Mouse (Mus musculus): Measurements from ENCODE around the gene Troap. TPM values are rescaled to one million over a fixed set of nuclear protein-coding genes. Genes with fewer than 3 reads are reported as not detected.
A peak's percentile ranks its signal among the peaks of the same experiment; 100 is the strongest.

Gene Troap
- polyA plus RNA-seq, 1 experiment from 2014 or later = 8.4 TPM

DNA sequence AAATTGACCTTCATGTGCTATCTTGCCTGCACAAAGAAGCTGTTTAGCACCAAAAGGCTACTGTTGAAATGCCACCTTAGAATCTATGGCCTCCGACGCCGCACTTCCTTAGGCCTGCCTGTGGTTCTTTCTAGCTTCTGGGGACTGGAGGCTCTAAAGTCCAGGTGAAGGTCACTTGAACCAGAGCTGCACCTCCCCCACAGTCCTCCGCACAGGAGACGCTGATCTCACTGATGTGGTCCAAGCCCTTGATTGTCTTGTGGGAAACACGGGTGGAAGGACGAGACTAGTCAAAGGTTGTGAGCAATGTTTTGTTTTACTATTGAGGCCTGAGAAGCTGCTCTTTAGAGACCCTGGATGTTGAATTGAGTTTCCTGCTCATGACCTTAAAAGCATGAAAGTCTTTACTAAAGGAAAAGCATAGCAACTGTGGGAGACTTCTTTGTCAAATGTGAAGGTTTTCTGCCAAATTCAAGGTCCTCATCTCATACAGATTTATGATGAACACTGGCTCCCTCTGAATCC lies 41.6 kb upstream of the Troap start:
- Histone ChIP-seq H3K36me3 (no peaks in the 10 kb centered on the region), H3K9ac (no peak overlapping the region)
- WGBS = 80% methylated on average over 7 of the region's 7 CpGs

DNA sequence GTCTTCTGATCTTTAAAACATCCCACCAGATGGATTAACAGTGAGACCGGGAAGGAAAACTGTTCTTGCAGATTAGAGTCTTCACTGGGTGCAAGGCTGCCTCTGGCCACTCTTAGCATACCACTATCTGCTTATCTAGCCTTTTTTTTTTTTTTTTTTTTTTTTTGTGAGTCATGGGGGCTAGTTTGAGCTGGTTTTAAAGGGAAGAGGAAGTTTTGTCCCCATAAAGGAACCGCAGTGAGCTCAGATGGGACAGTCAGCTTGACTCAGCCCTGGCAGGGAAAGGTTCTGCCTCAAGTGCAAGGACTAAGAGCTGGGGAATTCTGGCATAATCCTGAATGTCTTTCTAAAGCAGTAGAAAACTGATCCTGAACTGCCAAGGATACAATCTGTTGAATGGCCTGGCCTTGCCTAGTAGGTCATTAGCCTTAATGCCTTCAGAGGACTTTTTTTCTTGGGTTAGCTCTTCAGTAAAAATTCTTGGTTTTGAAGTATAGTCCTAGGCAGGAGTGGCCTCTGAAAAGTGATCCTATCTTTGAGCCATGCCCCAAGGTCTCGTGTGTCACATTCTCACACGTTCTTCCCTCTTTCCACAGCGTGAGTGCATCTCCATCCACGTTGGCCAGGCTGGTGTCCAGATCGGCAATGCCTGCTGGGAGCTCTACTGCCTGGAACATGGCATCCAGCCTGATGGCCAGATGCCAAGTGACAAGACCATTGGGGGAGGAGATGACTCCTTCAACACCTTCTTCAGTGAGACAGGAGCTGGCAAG lies 40.7 kb upstream of the Troap start:
- Histone ChIP-seq H3K9me3 (no peaks in the 10 kb centered on the region), H3K4me2 (no peak overlapping the region), H3K9ac (no peak overlapping the region), H3K36me3 (no peaks in the 10 kb centered on the region), H3K4me3 (no peak overlapping the region), H3K4me1 (replicated peaks) (peaks cover 27% of the 10 kb centered on the region), H3K27ac (no peak overlapping the region), H3K27me3 (peaks cover 24% of the 10 kb centered on the region)
- ATAC-seq (ENCODE audit: low FRiP score) = no peak
- 87% methylated on average over 7 of the region's 7 CpGs for WGBS

More for the DNA sequence above, 41.6 kb upstream of the Troap start:
- no peak for ATAC-seq (ENCODE audit: low FRiP score)
- Histone ChIP-seq H3K4me1 (replicated peaks) (peaks cover 27% of the 10 kb centered on the region), H3K27me3 (peaks cover 27% of the 10 kb centered on the region), H3K4me2 (0 out of 2 replicates have a peak overlapping the region, but pooled peaks have one; percentile 21), H3K27ac (no peak overlapping the region), H3K4me3 (no peak overlapping the region), H3K9me3 (no peaks in the 10 kb centered on the region)

DNA sequence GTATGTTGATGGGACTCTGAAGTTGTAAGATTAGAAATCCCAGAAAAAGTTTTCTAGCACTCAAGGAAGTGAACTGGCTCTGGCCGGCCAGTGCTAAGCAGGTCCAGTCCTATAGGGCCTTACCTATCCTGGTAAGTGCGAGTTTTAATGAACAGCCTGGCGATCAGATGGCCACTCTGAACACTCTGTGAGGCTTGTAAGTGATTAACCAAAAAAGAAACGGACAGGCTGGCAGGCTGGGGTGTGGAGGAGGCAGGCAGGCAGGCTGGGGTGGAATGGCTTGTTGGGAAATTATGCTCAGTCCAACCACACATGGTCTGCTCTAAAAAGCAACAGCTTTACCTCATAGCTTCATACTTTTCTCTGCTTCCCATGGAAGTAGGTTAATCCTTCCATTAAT lies 38.9 kb upstream of the Troap start:
- no peaks in the 10 kb centered on the region for H3K9me3 ChIP-seq
- peaks cover 13% of the 10 kb centered on the region for H3K4me1 ChIP-seq (replicated peaks)
- ATAC-seq (ENCODE audit: low FRiP score) = no peak
- 85% methylated on average over 4 of the region's 4 CpGs for WGBS
- H3K4me3 ChIP-seq = no peak overlapping the region
- H3K27ac ChIP-seq = no peak overlapping the region
- peaks cover 9% of the 10 kb centered on the region for H3K27me3 ChIP-seq
- H3K4me2 ChIP-seq = no peak overlapping the region
- H3K36me3 ChIP-seq = no peaks in the 10 kb centered on the region
- H3K9ac ChIP-seq = no peak overlapping the region

DNA sequence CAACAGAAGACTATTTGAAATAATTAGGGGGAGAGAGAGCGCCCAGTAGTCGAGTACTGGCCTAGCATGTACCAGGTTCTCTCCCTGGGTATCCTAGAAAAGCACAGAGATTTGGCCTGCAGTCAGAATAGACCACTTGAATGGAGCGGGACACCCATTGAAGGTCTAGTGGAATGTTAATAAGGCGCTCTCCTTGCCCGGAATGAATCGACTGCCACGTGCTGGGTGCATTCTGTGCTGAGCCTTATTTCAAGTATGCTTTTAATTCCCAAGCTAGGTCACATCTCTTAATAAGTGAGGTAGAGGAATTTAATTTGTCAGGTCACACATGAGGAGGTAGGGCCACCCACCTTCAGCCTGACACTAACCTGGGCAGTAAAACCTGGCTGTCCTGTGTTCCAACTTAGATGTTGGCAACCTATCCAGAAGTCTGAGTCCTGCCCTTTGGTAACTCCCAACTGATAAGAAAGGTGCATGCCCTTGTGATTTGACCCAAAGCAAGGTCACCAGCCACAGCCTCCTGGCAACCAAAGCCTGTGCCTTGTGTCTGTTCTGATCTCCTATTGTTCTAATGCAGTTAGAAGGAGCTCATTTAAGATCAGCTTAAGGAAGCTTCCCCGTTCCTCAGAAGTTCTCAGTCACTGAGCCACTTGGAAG lies 38.0 kb upstream of the Troap start:
- H3K27me3 ChIP-seq = 0 out of 2 replicates have a peak, but pooled peaks cover 2% of the 10 kb centered on the region
- WGBS = 91% methylated on average over 8 of the region's 8 CpGs
- ATAC-seq (ENCODE audit: low FRiP score) = no peak
- no peaks in the 10 kb centered on the region for H3K36me3 ChIP-seq
- no peak overlapping the region for H3K4me2 ChIP-seq
- H3K4me3 ChIP-seq = no peak overlapping the region
- no peak overlapping the region for H3K27ac ChIP-seq
- no peak overlapping the region for H3K9ac ChIP-seq
- peaks cover 13% of the 10 kb centered on the region; the same call in 1 of the 2 replicates for H3K4me1 ChIP-seq (replicated peaks)
- no peaks in the 10 kb centered on the region for H3K9me3 ChIP-seq

DNA sequence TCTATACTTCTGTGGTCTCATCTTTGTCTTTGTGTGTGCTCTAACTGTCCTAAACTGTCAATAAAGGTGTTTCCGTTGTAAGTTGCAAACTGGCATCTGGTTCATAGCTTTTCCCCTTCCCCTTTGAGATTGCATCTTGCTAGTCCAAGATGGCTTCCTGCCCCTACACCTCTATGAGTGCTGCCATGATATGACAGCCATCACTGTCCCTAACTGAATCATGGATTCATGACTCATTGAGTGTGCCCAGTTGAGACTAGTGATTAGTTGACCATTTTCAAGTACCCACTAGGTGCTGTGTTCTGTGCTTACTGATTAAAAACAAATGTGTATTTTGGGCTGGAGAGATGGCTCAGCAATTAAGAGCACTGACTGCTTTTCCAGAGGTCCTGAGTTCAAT lies 36.4 kb upstream of the Troap start:
- no peak overlapping the region for H3K27ac ChIP-seq
- ATAC-seq (ENCODE audit: low FRiP score) = no peak
- H3K4me1 ChIP-seq (replicated peaks) = 0 out of 2 replicates have a peak, but pooled peaks cover 7% of the 10 kb centered on the region
- H3K9ac ChIP-seq = no peak overlapping the region
- no peak overlapping the region for H3K4me3 ChIP-seq
- no peaks in the 10 kb centered on the region for H3K9me3 ChIP-seq
- no peak overlapping the region for H3K4me2 ChIP-seq
- H3K27me3 ChIP-seq = 0 out of 2 replicates have a peak, but pooled peaks cover 3% of the 10 kb centered on the region
- 96% methylated on average over 1 of the region's 1 CpGs for WGBS
- H3K36me3 ChIP-seq = no peaks in the 10 kb centered on the region

DNA sequence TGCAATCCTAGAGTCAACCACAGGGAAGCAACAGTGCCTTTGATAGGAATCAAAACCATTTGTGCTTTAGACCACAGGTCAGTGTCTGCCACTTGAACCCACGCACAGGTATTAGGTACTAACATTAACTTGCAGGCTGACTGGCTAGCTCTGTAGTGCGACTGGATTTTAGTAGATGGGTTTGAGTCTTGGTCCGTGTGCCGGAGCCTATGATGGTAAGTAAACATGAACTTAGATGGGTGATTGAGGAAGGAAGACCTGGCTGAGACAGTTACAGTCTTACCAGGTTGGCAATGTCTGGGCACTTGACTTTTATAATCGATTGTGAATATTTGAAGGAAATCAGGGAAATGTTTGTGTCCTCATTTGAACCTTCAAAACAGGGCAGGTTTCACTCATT lies 35.6 kb upstream of the Troap start:
- WGBS = 94% methylated on average over 5 of the region's 5 CpGs
- no peaks in the 10 kb centered on the region for H3K9me3 ChIP-seq
- H3K4me1 ChIP-seq (replicated peaks) = 0 out of 2 replicates have a peak, but pooled peaks cover 7% of the 10 kb centered on the region
- H3K36me3 ChIP-seq = no peaks in the 10 kb centered on the region
- H3K27me3 ChIP-seq = 0 out of 2 replicates have a peak, but pooled peaks cover 3% of the 10 kb centered on the region
- H3K27ac ChIP-seq = no peak overlapping the region
- no peak for ATAC-seq (ENCODE audit: low FRiP score)
- no peak overlapping the region for H3K4me3 ChIP-seq
- no peak overlapping the region for H3K9ac ChIP-seq
- H3K4me2 ChIP-seq = no peak overlapping the region

DNA sequence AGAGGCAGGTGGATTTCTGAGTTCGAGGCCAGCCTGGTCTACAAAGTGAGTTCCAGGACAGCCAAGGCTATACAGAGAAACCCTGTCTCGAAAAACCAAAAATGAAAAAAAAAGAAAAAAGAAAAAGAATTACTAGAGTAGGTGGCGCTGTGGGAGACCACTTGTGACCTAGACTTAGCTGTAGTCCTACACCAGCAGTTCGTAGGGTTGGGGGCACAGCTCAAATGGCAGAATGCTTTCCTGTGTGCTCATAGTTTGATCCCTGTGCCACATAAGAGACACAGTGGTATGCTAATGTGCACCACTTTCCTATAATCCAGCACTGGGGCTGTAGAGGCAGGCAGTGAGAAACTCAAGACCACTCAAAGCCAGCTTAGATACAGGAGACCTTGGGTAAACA lies 35.1 kb upstream of the Troap start:
- 0 out of 2 replicates have a peak, but pooled peaks cover 7% of the 10 kb centered on the region for H3K4me1 ChIP-seq (replicated peaks)
- H3K36me3 ChIP-seq = no peaks in the 10 kb centered on the region
- no peak overlapping the region for H3K27ac ChIP-seq
- H3K9me3 ChIP-seq = no peaks in the 10 kb centered on the region
- H3K4me2 ChIP-seq = no peak overlapping the region
- H3K4me3 ChIP-seq = no peak overlapping the region
- ATAC-seq (ENCODE audit: low FRiP score) = no peak
- H3K9ac ChIP-seq = no peak overlapping the region
- WGBS = 87% methylated on average over 4 of the region's 4 CpGs
- 0 out of 2 replicates have a peak, but pooled peaks cover 3% of the 10 kb centered on the region for H3K27me3 ChIP-seq

DNA sequence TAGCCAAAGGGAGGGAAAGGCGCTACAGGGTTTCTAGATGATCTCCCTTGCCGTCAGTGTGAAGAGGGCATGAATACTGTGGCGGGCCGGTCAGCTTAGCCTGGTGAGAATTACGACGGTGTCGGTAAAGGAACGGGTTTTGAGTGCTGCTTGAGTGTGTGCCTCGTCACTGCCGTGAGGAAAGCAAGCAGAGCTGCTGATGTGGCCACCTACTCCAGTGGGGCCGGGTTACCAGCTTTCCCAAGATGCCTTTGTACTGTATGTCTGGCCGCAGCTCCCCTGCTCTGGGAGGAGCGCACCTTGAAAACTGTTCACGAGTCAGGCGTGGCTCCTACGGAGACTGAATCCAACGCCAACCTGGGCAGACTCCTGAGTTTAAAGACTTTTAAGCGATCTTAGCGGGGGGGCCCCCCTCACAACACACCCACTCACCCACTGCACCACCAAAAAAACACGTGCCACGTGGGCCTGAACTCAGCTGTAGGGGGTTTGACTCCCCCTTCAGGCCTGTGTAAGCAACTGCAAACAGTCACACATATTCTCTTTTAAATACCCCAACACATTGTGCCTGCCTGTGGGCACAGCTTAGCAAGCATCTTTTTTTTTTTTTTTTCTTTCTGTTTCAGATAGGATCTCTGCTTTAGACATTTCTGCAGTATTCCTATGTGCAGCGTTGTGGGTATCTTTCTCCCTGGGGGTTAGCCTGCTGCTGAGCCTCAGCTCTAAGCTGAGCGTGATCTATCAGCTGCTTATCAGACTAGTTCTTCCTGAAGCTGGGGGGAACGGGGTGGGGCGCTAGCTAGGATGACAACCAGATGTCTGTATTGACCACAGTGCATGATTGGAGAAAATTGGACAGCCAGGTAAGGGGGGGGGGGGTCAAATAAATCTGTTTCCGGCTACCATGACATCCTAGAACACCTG lies 34.1 kb upstream of the Troap start:
- H3K27me3 ChIP-seq = 0 out of 2 replicates have a peak, but pooled peaks cover 3% of the 10 kb centered on the region

DNA sequence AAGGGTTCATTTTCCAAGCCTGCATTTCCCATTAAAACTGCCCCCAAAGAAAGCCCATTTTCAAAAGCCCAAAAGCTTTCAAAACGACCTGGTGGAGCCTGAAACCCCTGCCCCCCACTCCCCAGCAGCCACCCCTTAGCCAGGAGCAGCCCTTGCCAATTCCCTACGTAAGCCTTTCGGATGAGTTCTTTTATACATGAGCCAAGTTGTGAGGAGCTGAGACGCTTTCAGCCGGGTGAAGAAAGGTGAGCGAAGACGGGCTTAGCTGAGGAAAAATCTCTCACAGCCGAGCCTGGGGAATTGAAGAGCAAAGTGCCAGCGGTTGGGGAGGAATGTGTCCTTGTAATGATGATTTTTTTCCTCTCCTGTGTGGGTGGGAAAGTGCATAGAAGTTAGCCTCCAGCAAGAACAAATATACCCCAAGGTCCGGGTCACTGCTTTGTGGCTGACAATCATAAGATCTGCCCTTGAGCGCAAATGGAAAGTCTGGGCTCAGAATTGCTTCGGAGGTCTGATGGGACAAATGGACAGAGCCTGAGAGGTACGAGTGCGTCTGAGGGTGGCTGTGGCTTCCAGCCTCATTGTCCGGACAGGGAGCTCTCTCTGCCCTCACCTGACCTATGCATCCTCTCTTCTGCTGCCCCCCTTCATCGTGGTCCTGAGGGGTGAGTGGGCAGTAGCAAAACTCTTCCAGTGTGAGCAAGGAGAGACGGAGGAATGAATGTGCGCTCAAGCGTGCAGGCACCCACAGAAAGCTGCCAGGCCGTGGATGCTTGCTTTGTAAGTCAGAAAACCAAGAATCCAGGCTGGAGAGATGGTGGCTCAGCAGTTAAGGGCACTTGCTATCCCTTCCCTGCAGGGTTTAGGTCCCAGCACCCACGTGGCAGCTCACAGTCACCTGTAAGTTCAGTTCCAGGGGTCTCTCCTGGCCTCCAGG lies 33.2 kb upstream of the Troap start:
- 0 out of 2 replicates have a peak, but pooled peaks cover 3% of the 10 kb centered on the region for H3K27me3 ChIP-seq
- H3K4me3 ChIP-seq = no peak overlapping the region
- H3K9me3 ChIP-seq = no peaks in the 10 kb centered on the region
- 0 out of 2 replicates have a peak, but pooled peaks cover 7% of the 10 kb centered on the region for H3K4me1 ChIP-seq (replicated peaks)
- 0 out of 2 replicates have a peak overlapping the region, but pooled peaks have one; percentile 13 for H3K27ac ChIP-seq
- 0 out of 2 replicates have a peak overlapping the region, but pooled peaks have one; percentile 24 for H3K9ac ChIP-seq
- no peak overlapping the region for H3K4me2 ChIP-seq
- WGBS = 53% methylated on average over 21 of the region's 21 CpGs
- no peak for ATAC-seq (ENCODE audit: low FRiP score)
- no peaks in the 10 kb centered on the region for H3K36me3 ChIP-seq

More for the DNA sequence above, 34.1 kb upstream of the Troap start:
- 0 out of 2 replicates have a peak, but pooled peaks cover 7% of the 10 kb centered on the region for H3K4me1 ChIP-seq (replicated peaks)
- H3K9me3 ChIP-seq = no peaks in the 10 kb centered on the region
- H3K27ac ChIP-seq = no peak overlapping the region
- WGBS = 75% methylated on average over 26 of the region's 26 CpGs
- no peaks in the 10 kb centered on the region for H3K36me3 ChIP-seq
- no peak overlapping the region for H3K4me3 ChIP-seq
- no peak overlapping the region for H3K4me2 ChIP-seq
- ATAC-seq (ENCODE audit: low FRiP score) = no peak
- no peak overlapping the region for H3K9ac ChIP-seq

DNA sequence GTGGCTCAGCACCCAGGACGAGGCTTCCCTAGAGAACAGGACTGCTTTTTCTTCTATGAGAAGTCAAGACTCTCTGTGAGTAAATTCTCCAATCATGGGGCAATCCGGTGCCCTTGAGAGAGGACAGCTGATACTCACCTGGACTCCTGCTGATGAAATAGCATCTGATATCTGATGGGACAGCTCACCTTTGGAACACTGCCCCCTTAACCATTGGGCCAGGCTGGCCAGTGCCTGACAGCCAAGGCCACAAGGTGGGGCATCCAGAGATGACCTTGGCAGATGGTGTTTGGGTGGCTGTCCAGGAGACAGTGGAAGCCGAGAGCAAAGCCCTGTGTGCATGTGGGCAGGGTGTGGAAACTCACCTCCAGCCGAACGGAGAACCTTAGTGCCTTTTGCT lies 32.0 kb upstream of the Troap start:
- Histone ChIP-seq H3K4me3 (no peak overlapping the region), H3K27ac (no peak overlapping the region), H3K36me3 (no peaks in the 10 kb centered on the region), H3K4me2 (no peak overlapping the region), H3K9ac (no peak overlapping the region), H3K4me1 (replicated peaks) (0 out of 2 replicates have a peak, but pooled peaks cover 7% of the 10 kb centered on the region), H3K27me3 (0 out of 2 replicates have a peak, but pooled peaks cover 3% of the 10 kb centered on the region), H3K9me3 (no peaks in the 10 kb centered on the region)
- 91% methylated on average over 5 of the region's 5 CpGs for WGBS
- ATAC-seq (ENCODE audit: low FRiP score) = no peak

DNA sequence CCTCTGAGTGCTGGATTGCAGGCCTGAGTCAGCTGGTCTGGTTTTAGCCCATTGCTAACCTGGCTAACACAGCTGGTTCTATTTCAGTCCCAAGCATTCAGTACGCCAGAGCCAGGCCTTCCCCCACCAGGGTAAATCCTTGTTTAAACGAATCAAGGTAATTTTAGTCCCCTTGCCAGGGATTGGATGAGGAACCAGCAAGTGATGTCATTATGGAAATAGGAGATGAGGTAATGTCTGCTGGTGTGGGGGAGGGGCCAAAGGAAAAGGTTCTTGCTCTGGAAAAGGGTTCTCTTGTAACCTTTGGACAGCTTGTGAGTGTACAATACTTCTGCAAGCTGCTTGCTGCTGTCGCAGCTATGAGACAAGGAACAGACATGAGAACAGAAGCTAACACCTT lies 29.5 kb upstream of the Troap start:
- H3K36me3 ChIP-seq = no peaks in the 10 kb centered on the region
- ATAC-seq (ENCODE audit: low FRiP score) = no peak
- H3K4me3 ChIP-seq = no peak overlapping the region
- H3K27ac ChIP-seq = no peak overlapping the region
- no peaks in the 10 kb centered on the region for H3K9me3 ChIP-seq
- H3K9ac ChIP-seq = no peak overlapping the region
- 0 out of 2 replicates have a peak, but pooled peaks cover 7% of the 10 kb centered on the region for H3K4me1 ChIP-seq (replicated peaks)
- 68% methylated on average over 3 of the region's 3 CpGs for WGBS
- no peak overlapping the region for H3K4me2 ChIP-seq
- 0 out of 2 replicates have a peak, but pooled peaks cover 3% of the 10 kb centered on the region for H3K27me3 ChIP-seq

Data from hindbrain, embryonic 13.5 days (tissue).